7 mouse cellular contexts compared by ENCODE assay signal in the genomic region with DNA sequence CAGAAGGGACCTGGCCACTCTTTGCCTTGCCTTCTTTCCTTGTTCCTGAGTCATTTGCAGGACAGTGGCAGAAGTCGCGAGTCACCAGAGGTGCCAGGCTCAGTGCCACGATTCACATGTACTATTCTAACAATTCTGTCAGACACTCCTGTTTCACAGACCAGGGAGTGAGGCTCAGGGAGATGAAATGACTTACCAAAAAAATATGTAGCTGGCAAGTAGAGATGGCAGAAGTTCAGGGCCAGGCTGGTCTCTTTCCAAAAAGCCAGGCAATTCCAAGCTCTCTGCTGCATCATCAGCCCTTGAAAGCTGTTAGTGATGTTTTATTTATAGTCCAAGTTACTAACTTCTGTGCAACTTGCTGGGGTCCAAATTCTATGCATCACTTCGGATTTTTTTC.
DNase-seq lines count a peak whose midpoint lies in the region; ATAC-seq and TF ChIP-seq lines count a peak whose summit lies in the region.

No protein-coding gene starts in this region.

- H3K36me3 ChIP-seq in neural tube, embryonic 13.5 days: no peaks in the 10 kb centered on the region
- no peaks in the 10 kb centered on the region for H3K36me3 ChIP-seq in hindbrain, embryonic 16.5 days (ENCODE audit: control insufficient read depth, insufficient read depth, low read length)
- H3K36me3 ChIP-seq in lung, postnatal 0 days (ENCODE audit: insufficient read depth, low read length): no peaks in the 10 kb centered on the region

- peaks cover 19% of the 10 kb centered on the region for H3K4me1 ChIP-seq in neural tube, embryonic 13.5 days (replicated peaks)
- H3K4me1 ChIP-seq in embryonic fibroblast, embryonic 13.5 days (ENCODE audit: control insufficient read depth, insufficient read depth, low read length): peaks cover 10% of the 10 kb centered on the region
- peaks cover 8% of the 10 kb centered on the region for H3K4me1 ChIP-seq in hindbrain, embryonic 16.5 days (ENCODE audit: control insufficient read depth, insufficient read depth, low read depth, low read length)
- H3K4me1 ChIP-seq in lung, postnatal 0 days (ENCODE audit: insufficient read depth, low read depth, low read length): no peaks in the 10 kb centered on the region

- TF ChIP-seq EP300 in lung, postnatal 0 days (IDR thresholded peaks at IDR 0.05): no peak

- H3K9me3 ChIP-seq in neural tube, embryonic 13.5 days: no peaks in the 10 kb centered on the region
- no peaks in the 10 kb centered on the region for H3K9me3 ChIP-seq in hindbrain, embryonic 16.5 days (ENCODE audit: control insufficient read depth, low read length)
- no peaks in the 10 kb centered on the region for H3K9me3 ChIP-seq in lung, postnatal 0 days (ENCODE audit: low read length)

- H3K4me2 ChIP-seq in neural tube, embryonic 13.5 days: no peak overlapping the region
- peak overlapping the region; percentile 10; the same call in 1 of the 2 replicates for H3K4me2 ChIP-seq in hindbrain, embryonic 16.5 days (ENCODE audit: low read length)
- H3K4me2 ChIP-seq in lung, postnatal 0 days (replicated peaks; ENCODE audit: low read depth, low read length): no peak overlapping the region

- no peak overlapping the region for H3K4me3 ChIP-seq in neural tube, embryonic 13.5 days
- H3K4me3 ChIP-seq in embryonic fibroblast, embryonic 13.5 days (ENCODE audit: insufficient read depth, low read length): no peak overlapping the region
- H3K4me3 ChIP-seq in hindbrain, embryonic 16.5 days (ENCODE audit: low read length): no peak overlapping the region
- H3K4me3 ChIP-seq in lung, postnatal 0 days (ENCODE audit: low read depth, low read length): no peak overlapping the region

- WGBS in neural tube, embryonic 13.5 days: 71% methylated on average over 4 of the region's 4 CpGs
- WGBS in hindbrain, embryonic 16.5 days: 55% methylated on average over 4 of the region's 4 CpGs
- WGBS in lung, postnatal 0 days: 53% methylated on average over 4 of the region's 4 CpGs

- TF ChIP-seq CTCF in embryonic fibroblast, embryonic 13.5 days (IDR thresholded peaks at IDR 0.05; ENCODE audit: borderline replicate concordance, insufficient read depth, low read length): no peak
- no peak for TF ChIP-seq CTCF in lung, postnatal 0 days (IDR thresholded peaks at IDR 0.05)

- no peak for DNase-seq in neural tube, embryonic 10.5 days (ENCODE audit: extremely low spot score, low spot score)
- peak; percentile 19 for DNase-seq in lung, postnatal 0 days (ENCODE audit: low spot score)
- DNase-seq in cerebellum, adult 8-10 months: no peak

- no peak overlapping the region for H3K9ac ChIP-seq in neural tube, embryonic 13.5 days
- no peak overlapping the region for H3K9ac ChIP-seq in hindbrain, embryonic 16.5 days (ENCODE audit: low read depth, low read length)
- H3K9ac ChIP-seq in lung, postnatal 0 days (replicated peaks; ENCODE audit: low read depth): no peak overlapping the region

- H3K27me3 ChIP-seq in neural tube, embryonic 13.5 days: no peaks in the 10 kb centered on the region
- H3K27me3 ChIP-seq in hindbrain, embryonic 16.5 days (replicated peaks; ENCODE audit: control insufficient read depth, insufficient read depth, low read length): no peaks in the 10 kb centered on the region
- no peaks in the 10 kb centered on the region for H3K27me3 ChIP-seq in lung, postnatal 0 days (replicated peaks; ENCODE audit: insufficient read depth, low read length)

- peak overlapping the region; percentile 57 for H3K27ac ChIP-seq in neural tube, embryonic 13.5 days (replicated peaks)
- H3K27ac ChIP-seq in embryonic fibroblast, embryonic 13.5 days (ENCODE audit: insufficient read depth, low read length): 0 out of 2 replicates have a peak overlapping the region, but pooled peaks have one; percentile 20
- H3K27ac ChIP-seq in hindbrain, embryonic 16.5 days (ENCODE audit: low read depth, low read length): no peak overlapping the region; the same call in 1 of the 2 replicates
- H3K27ac ChIP-seq in lung, postnatal 0 days (ENCODE audit: low read length): no peak overlapping the region

- ATAC-seq in neural tube, embryonic 13.5 days (ENCODE audit: low read depth): no peak
- ATAC-seq in hindbrain, embryonic 16.5 days: peak; percentile 17; the same call in 1 of the 2 replicates
- no peak for ATAC-seq in lung, postnatal 0 days
- ATAC-seq in granulocyte monocyte progenitor cell, adult 5-6 weeks (replicated peaks; ENCODE audit: poor library complexity, severe bottlenecking): no peak

- no peak for TF ChIP-seq POLR2A in embryonic fibroblast, embryonic 13.5 days (IDR thresholded peaks at IDR 0.05; ENCODE audit: low read depth, low read length)

Comparison
In these comparisons a context has a peak if more than half of its experiments do, and no peak if none do; other contexts are left out.
1. H3K27ac ChIP-seq: peak in neural tube, embryonic 13.5 days (single experiment) and embryonic fibroblast, embryonic 13.5 days (single experiment); none in hindbrain, embryonic 16.5 days (single experiment) and lung, postnatal 0 days (single experiment).